Mouse (Mus musculus) lung, adult 18-20 months (tissue): ENCODE results near the gene Kng1.
"Not testable (repeated sequence)": the region's sequence is repeated elsewhere in the genome, so short reads cannot be mapped to it uniquely, and the experiment has no call there.

Source experiments
- DNase-seq, 2 experiments: peaks; one replicate each; pipeline ENCODE4 v3.0.0; 2022; ENCODE audit warnings: mixed read lengths in 2 of 2

The Kng1 gene

DNA sequence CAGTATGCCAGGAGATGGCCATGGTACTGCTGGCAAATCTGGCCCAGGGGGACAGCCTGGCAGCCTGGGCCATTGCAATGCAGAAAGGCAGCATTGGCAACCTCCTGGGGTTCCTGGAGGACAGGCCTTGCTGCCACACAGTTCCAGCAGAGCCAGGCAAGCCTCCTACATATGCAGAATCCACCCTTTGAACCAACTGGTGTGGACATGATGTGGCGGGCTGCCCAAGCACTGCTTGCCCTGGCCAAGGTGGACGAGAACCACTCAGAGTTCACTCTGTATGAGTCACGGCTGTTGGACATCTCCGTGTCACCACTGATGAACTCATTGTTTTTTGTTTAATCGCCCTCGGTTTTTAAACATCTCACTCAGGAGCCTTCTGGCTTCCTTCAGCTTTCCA lies 36.5 kb downstream of the Kng1 start:
- no peak for DNase-seq

DNA sequence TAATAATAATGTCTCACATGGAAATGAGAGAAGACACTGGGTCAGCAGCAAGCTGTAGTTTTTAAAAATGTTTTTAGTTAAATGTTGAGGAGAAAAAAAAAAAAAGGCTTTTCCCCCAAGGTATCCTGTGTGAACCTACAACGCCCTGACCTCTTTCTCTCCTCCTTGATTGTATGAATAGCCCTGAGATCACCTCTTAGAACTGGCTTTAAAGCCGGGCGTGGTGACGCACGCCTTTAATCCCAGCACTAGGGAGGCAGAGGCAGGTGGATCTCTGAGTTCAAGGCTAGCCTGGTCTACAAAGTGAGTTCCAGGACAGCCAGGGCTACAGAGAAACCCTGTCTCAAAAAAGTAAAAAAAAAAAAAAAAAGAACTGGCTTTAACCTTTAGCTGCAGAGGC lies 37.9 kb downstream of the Kng1 start:
- DNase-seq: not testable (repeated sequence)

DNA sequence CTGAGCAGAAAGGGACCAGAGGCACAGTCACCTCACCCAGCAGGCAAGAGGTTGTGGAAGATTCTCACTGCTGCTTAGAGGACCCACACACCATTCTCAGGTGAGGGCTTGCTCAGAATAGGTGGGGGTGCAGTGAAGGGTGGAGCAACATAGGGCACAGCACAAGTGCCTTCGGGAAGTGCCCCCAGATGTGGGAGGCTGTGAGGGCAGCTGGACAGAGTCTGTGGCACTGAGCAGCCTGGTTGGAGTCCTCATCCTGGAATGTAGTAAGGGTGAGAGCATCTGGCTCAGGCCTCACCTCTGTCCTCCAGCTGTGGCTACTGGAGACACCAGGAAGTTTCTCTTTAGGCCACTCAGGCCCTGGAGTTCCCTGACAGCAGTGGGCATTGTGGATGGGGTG lies 39.2 kb downstream of the Kng1 start:
- DNase-seq: not testable (repeated sequence)

DNA sequence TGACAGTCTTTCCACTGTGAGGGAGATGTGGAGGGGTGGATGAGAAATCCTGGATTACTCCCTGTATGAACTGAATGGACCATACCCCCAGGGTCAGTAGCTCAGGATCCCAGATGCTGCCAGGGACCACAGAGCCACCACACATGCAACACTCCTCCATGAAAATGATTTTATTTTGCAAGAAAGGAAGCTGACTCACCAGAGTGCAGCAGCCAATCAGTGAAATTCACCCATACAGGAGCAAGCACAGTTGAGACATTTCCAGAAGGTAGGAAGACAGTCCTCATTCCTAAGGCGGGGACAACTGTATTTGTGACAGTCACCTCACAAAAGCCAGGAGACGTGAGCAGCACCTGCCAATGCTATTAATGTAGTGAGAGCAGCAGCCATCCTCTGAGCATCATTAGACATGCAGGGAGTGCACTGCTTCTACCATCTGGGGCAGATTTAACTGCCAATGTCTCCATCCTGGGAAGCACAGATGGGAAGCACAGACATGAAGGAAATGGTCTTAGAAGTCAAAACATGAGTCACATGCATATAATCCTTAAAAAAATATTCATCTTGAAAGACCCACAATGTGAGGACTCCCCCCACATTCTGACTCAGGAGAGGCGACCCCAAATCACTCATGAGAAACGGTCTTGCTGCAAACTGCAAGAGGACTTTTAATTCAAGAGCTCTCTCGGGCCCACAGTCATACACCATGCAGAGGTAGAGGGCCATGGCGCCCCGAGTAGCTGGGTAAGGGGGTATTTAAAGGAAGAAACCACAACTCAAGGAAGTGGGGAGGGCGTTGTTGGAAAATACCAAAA lies 39.8 kb downstream of the Kng1 start:
- DNase-seq: not testable (repeated sequence)

DNA sequence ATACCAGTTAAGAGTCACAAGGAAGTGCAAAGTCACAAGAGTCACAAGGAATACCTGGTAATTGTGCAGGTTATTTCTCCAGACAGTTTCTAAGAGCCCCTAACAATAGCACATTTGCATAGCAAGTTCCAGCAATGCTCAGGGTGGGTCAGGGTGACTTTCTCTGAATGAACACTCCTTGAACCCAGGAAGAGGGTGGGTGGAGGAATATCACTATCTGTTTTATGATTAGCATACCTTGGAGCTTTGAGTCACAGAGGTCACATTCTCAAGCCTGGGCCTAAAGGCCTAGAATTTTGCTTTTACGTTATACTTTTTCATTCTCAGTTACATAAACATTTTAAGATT lies 40.4 kb downstream of the Kng1 start:
- not testable (repeated sequence) for DNase-seq

- DNase-seq: no peak
These were observed 42.0 kb downstream of the Kng1 start for GRCm38 (mm10) chr16:23099632-23100031.

GRCm38 (mm10) chr16:23100099-23100575 lies 42.5 kb downstream of the Kng1 start:
- DNase-seq: no peak

DNA sequence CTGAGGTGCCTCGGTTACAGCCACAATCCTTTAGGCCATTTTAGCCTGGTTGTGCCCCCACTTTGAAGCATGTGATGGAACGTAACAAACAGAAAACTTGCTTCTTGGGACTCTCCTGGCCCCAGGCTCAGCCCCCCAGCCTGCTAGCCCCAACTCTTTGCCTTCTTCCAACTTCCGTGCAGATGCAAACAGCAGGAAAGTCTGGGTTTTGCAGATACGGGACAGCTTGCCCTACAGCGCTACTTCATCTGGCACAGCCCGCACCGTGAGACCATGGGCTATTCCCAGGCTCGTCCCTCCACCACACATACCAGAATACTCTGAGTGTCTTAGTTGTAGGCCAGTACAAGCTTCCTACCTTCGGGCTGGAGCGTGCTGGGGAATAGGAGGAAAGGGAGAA lies 42.9 kb downstream of the Kng1 start:
- no peak for DNase-seq

- no peak for DNase-seq
These were observed 44.8 kb downstream of the Kng1 start for GRCm38 (mm10) chr16:23102340-23103037.

- DNase-seq: no peak
These were observed 45.5 kb downstream of the Kng1 start for GRCm38 (mm10) chr16:23103038-23103745.

DNA sequence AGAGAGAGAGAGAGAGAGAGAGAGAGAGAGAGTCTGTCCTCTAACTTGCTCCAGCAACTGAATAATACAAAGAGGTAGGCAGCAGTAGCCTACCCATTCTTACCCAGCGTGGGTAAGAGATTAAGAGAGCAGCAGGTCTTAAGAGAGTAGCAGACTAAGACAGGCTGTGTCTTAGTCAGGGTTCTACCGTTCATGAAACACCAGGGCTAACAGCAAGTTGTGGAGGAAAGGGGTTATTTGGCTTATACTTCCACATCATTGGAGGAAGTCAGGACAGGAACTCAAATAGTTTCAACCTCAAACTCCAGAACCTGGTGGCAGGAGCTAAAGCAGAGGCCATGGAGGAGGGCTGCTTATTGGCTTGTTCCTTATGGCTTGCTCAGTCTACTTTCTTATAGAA lies 46.2 kb downstream of the Kng1 start:
- no peak for DNase-seq

DNA sequence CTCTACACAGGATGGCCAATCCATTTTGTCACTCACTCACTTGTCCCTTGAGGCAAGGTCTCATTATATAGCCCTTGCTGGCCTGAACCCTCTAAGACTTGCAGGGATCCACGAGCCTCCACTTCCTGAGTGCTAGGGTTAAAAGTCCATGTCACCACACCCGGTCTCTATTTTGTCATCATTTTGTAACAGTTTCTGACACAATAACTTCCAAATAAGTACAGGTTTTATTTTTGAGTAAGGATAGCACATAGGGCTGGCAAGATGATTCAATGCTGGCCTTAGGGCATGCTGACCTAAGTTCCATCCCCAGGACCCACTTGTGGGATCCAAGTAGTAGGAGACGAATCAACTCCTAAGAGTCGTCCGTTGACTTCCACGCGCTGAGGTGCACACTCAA lies 48.5 kb downstream of the Kng1 start:
- no peak for DNase-seq

DNA sequence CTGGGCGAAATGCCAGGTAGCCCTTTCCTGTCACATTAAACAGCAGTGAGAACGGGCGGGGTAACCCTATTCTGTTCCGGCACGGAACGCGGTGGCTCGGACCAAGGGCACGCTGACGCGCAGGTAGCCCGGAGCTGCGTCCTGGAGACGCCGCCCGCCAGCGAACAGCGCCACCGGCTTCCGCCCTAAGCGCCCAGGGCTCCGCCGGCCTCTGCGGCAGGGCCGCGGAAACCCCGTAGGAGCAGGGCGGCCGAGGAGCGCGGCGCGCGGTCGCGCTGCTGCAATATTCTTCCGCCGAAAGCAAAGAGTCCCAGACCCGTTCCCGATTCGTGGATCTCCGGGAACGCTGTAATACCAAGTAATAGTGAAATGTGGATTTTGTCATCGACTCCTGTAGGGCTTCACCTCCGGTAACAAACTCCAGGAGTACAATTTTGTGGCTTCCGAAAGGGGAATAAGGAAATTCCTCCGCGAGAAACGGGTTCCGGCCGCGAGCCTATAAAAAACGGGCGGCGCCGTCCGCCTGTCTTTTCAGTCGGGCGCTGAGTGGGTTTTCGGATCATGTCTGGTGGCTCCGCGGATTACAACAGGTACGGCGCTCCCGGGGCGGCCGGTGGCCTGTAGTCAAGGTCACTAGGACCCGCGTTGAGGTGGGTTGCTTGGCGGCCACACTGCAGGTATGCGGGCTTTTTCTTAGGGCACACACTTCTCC lies 49.7 kb downstream of the Kng1 start, which contains the start of gene Eif4a2:
Gene Eif4a2 (plus strand): TSS at position 214 of the 712 bp plus-strand sequence.
- peak; percentile 91 to 92 for DNase-seq

DNA sequence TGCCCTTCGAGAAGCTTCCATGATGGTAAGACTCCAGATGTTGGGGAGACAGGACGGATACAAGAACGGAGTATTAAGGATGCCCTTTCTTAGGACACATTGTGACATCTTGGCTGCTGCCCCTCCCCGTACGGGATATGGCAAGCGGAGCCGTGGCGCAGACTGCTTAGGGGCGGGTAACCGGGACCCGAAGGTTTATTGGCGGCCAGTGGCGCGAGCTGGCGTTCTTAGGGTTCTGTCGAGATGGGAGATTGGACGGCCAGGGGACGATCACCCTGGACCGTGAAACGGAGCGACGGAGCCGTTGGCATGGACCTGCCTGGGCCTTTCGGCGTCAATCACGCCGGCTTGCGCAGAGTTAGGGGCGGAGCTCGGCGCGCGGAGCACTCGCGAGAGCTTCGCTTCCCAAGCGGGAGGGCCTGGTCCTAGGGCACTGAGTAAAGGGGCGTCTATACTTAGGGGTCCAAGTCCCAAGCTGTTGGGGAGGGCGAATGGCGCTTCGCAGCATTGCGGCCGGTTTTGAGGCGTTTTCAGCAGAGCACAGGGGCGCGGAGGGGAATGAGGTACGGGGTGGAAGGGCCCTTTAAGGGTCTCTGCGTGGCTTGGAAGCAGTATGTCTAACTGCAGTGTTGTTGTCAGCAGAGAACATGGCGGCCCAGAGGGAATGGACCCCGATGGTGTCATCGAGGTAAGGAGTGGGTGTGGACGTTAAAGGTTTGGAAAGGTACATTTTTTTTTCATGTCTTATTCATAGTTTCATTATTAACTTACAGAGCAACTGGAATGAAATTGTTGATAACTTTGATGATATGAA lies 50.5 kb downstream of the Kng1 start:
- DNase-seq: peak; percentile 86 to 90

GRCm38 (mm10) chr16:23108943-23109342 lies 51.3 kb downstream of the Kng1 start:
- DNase-seq: no peak

GRCm38 (mm10) chr16:23109350-23110280 lies 52.0 kb downstream of the Kng1 start:
- DNase-seq: no peak

- no peak for DNase-seq
These were observed 54.7 kb downstream of the Kng1 start for GRCm38 (mm10) chr16:23112348-23112747.

- DNase-seq: no peak
These were observed 55.3 kb downstream of the Kng1 start for GRCm38 (mm10) chr16:23112861-23113435.

DNA sequence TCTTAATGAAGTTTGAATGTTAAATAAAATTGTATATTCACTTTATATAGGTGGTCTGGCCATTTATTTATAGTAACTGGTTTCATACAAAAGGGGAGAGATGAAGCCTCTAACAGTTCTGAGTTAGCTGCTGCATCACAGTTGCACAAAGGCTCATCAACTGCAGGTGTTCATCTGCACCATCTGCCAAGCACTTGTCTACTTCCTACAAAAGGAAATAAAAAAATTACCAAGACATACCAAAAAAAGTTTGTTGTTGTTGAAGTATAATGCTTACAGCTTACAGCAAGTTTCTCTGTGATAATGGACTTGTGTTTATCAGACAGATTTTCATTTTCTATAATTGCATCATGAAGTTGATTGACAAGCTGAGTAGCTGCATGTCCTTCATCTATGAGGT lies 56.2 kb downstream of the Kng1 start:
- no peak for DNase-seq
